In genomic region chr16:34976630-34977029, GRCm38 (mm10) we compare ENCODE assay signal across 10 mouse cellular contexts. TPM values are rescaled to one million over a fixed set of nuclear protein-coding genes. Genes with fewer than 3 reads are reported as not detected.
DNase-seq lines count a peak whose midpoint lies in the region; ATAC-seq lines count a peak whose summit lies in the region.
"Had no signal": no experiment of that assay in that cellular context is flagged by ENCODE, and none has a peak within 500 bp of the region (broad histone marks: within the 10 kb centered on the region; RNA-seq: fewer than 3 reads in every experiment).

No protein-coding gene starts in this region.

- no peak overlapping the region for H3K4me2 ChIP-seq in neural tube, embryonic 11.5 days (ENCODE audit: low read depth)
- H3K4me2 ChIP-seq in neural tube, embryonic 15.5 days, result no peak overlapping the region
- H3K4me2 ChIP-seq: heart, embryonic 12.5 days; midbrain, embryonic 12.5 days had no signal

- H3K4me3 ChIP-seq in neural tube, embryonic 11.5 days (ENCODE audit: low read depth, low read length), result no peak overlapping the region
- no peak overlapping the region for H3K4me3 ChIP-seq in neural tube, embryonic 15.5 days (replicated peaks)
- H3K4me3 ChIP-seq: forebrain, embryonic 10.5 days; heart, embryonic 12.5 days; midbrain, embryonic 12.5 days had no signal

- H3K9me3 ChIP-seq in neural tube, embryonic 11.5 days (ENCODE audit: control insufficient read depth, low read length), result no peaks in the 10 kb centered on the region
- no peaks in the 10 kb centered on the region for H3K9me3 ChIP-seq in neural tube, embryonic 15.5 days (replicated peaks)
- H3K9me3 ChIP-seq: forebrain, embryonic 10.5 days; heart, embryonic 12.5 days; midbrain, embryonic 12.5 days had no signal

- WGBS in neural tube, embryonic 11.5 days, result 82% methylated on average over 13 of the region's 13 CpGs
- WGBS in neural tube, embryonic 15.5 days, result 81% methylated on average over 13 of the region's 13 CpGs

- no peaks in the 10 kb centered on the region for H3K27me3 ChIP-seq in neural tube, embryonic 11.5 days (ENCODE audit: control insufficient read depth, insufficient read depth, low read length)
- H3K27me3 ChIP-seq in neural tube, embryonic 15.5 days (replicated peaks), result no peaks in the 10 kb centered on the region
- H3K27me3 ChIP-seq in splenic B cell, adult 2 months (ENCODE audit: control insufficient read depth, insufficient read depth, low read length, poor library complexity, severe bottlenecking), result no peaks in the 10 kb centered on the region
- H3K27me3 ChIP-seq: midbrain, embryonic 12.5 days had no signal

- no peak overlapping the region for H3K27ac ChIP-seq in neural tube, embryonic 11.5 days (ENCODE audit: low read depth, low read length)
- no peak overlapping the region for H3K27ac ChIP-seq in neural tube, embryonic 15.5 days (replicated peaks)
- H3K27ac ChIP-seq: forebrain, embryonic 10.5 days; midbrain, embryonic 12.5 days had no signal

- peak; percentile 43 for DNase-seq in kidney, adult 9 months
- no peak for DNase-seq in kidney, postnatal 14 days
- DNase-seq in neural tube, embryonic 11.5 days (ENCODE audit: low spot score), result peak; percentile 19
- DNase-seq in ZHBTc4 (ENCODE audit: low read depth, low spot score), result peak; percentile 50
- DNase-seq in splenic B cell, adult 2 months (ENCODE audit: low read depth, low spot score), result peak; percentile 7
- no peak for DNase-seq in urinary bladder, postnatal 10 days (ENCODE audit: low spot score)

- H3K4me1 ChIP-seq in neural tube, embryonic 11.5 days (ENCODE audit: control insufficient read depth, insufficient read depth, low read length), result no peaks in the 10 kb centered on the region
- H3K4me1 ChIP-seq in neural tube, embryonic 15.5 days, result 0 out of 2 replicates have a peak, but pooled peaks cover 5% of the 10 kb centered on the region
- H3K4me1 ChIP-seq: midbrain, embryonic 12.5 days had no signal

- ATAC-seq in neural tube, embryonic 11.5 days (ENCODE audit: insufficient read depth, low FRiP score, low TSS enrichment), result no peak
- no peak for ATAC-seq in neural tube, embryonic 15.5 days (ENCODE audit: low FRiP score)

- no peak overlapping the region for H3K9ac ChIP-seq in neural tube, embryonic 11.5 days (ENCODE audit: low read length)
- H3K9ac ChIP-seq in neural tube, embryonic 15.5 days (replicated peaks), result no peak overlapping the region
- H3K9ac ChIP-seq: heart, embryonic 12.5 days; midbrain, embryonic 12.5 days had no signal

- no peaks in the 10 kb centered on the region for H3K36me3 ChIP-seq in neural tube, embryonic 11.5 days (ENCODE audit: control insufficient read depth, insufficient read depth, low read length)
- H3K36me3 ChIP-seq in neural tube, embryonic 15.5 days, result no peaks in the 10 kb centered on the region
- no peaks in the 10 kb centered on the region for H3K36me3 ChIP-seq in splenic B cell, adult 2 months (ENCODE audit: control insufficient read depth, insufficient read depth, low read length, poor library complexity, severe bottlenecking)
- H3K36me3 ChIP-seq: forebrain, embryonic 10.5 days; heart, embryonic 12.5 days; midbrain, embryonic 12.5 days had no signal

RNA-seq across cellular contexts. Expression of gene Hacd2, which starts 45.6 kb away (rescaled TPM):
- 25.7 and 29.3 TPM in 2 replicates for polyA plus RNA-seq in neural tube, embryonic 11.5 days (2014; fragmentation: Nextera tagmentation; extraction: Ambion mirVana)
- polyA plus RNA-seq in neural tube, embryonic 15.5 days (2015; fragmentation: Nextera tagmentation; extraction: Ambion mirVana), result 49.1 and 55.2 TPM in 2 replicates

Comparison
In these comparisons a context has a peak if more than half of its experiments do, and no peak if none do; other contexts are left out.
1. DNase-seq: peak in kidney, adult 9 months (single experiment), neural tube, embryonic 11.5 days (single experiment), ZHBTc4 (single experiment) and splenic B cell, adult 2 months (single experiment); none in kidney, postnatal 14 days (single experiment) and urinary bladder, postnatal 10 days (single experiment).